Mouse (Mus musculus) lung, postnatal 0 days (tissue): ENCODE measurements around the gene Fermt1. TPM values are rescaled to one million over a fixed set of nuclear protein-coding genes. Genes with fewer than 3 reads are reported as not detected.
A peak's percentile ranks its signal among the peaks of the same experiment; 100 is the strongest.

Experiments used
- ATAC-seq: fragments of 200-750 bp; cut with Nextera tagmentation; 2 replicates; pipeline ENCODE4 v1.8.0; 2017; ENCODE audit warnings: moderate library complexity
- DNase-seq: peaks from one replicate; pipeline ENCODE4 v3.0.0-alpha.2; 2016; ENCODE audit warnings: low spot score
- H3K27ac ChIP-seq: fragments of 300-500 bp; sonication (generic); 2 replicates; pipeline ENCODE4 v1.5.1; 2014; ENCODE audit warnings: antibody characterized with exemption, mild to moderate bottlenecking, low read length, mixed read lengths
- H3K27me3 ChIP-seq: fragments of 300-500 bp; sonication (generic); replicated peaks from 2 replicates; pipeline ENCODE4 v1.6.1; 2014; ENCODE audit warnings: low read length, mixed read lengths; ENCODE audit not compliant: insufficient read depth
- H3K36me3 ChIP-seq: fragments of 300-500 bp; sonication (generic); 2 replicates; pipeline ENCODE4 v1.6.1; 2014; ENCODE audit warnings: low read length, mixed read lengths; ENCODE audit not compliant: insufficient read depth
- H3K4me1 ChIP-seq: fragments of 300-500 bp; sonication (generic); 2 replicates; pipeline ENCODE4 v1.6.1; 2014; ENCODE audit warnings: antibody characterized with exemption, low read depth, low read length, mixed read lengths; ENCODE audit not compliant: insufficient read depth
- H3K4me2 ChIP-seq: fragments of 300-500 bp; sonication (generic); replicated peaks from 2 replicates; pipeline ENCODE4 v1.6.1; 2014; ENCODE audit warnings: low read depth, mild to moderate bottlenecking, low read length, moderate library complexity, mixed read lengths
- H3K4me3 ChIP-seq: fragments of 300-500 bp; sonication (generic); 2 replicates; pipeline ENCODE4 v1.5.1; 2014; ENCODE audit warnings: low read depth, low read length
- H3K9ac ChIP-seq: fragments of 300-500 bp; sonication (generic); replicated peaks from 2 replicates; pipeline ENCODE4 v1.6.1; 2014; ENCODE audit warnings: low read depth, mild to moderate bottlenecking
- H3K9me3 ChIP-seq: fragments of 300-500 bp; sonication (generic); 2 replicates; pipeline ENCODE4 v1.6.1; 2016; ENCODE audit warnings: low read length, mixed read lengths
- CTCF ChIP-seq: IDR thresholded peaks from 2 replicates; pipeline ENCODE4 v1.5.1; 2016; ENCODE audit warnings: antibody characterized with exemption, mild to moderate bottlenecking
- EP300 ChIP-seq: IDR thresholded peaks from 2 replicates; pipeline ENCODE4 v1.6.1; 2016; ENCODE audit warnings: antibody characterized with exemption, mild to moderate bottlenecking, control low read depth
- WGBS: fragments of 180-500 bp; shearing (Covaris S2); extraction: QIAGEN DNeasy Blood & Tissue Kit; methylation state at CpG from one replicate; pipeline ENCODE4 v1.1.7; 2014; 5-methylcytosine and 5-hydroxymethylcytosine counted together
- polyA plus RNA-seq: library from polyadenylated mRNA; unstranded; fragments of >200 nt; fragmentation: Nextera tagmentation; extraction: Ambion mirVana; gene quantifications from 2 replicates; pipeline ENCODE4 v1.2.1, GENCODE M21; 2015

Gene Fermt1
- polyA plus RNA-seq, 1 experiment from 2014 or later = 1.5 TPM

GRCm38 (mm10) chr2:132939056-132939455, 6.7 kb downstream of the Fermt1 start:
- peak; percentile 32 for DNase-seq
- Histone ChIP-seq H3K4me1 (no peaks in the 10 kb centered on the region), H3K4me2 (no peak overlapping the region), H3K36me3 (no peaks in the 10 kb centered on the region), H3K9me3 (no peaks in the 10 kb centered on the region), H3K27me3 (no peaks in the 10 kb centered on the region), H3K27ac (no peak overlapping the region), H3K4me3 (no peak overlapping the region), H3K9ac (no peak overlapping the region)
- no peak; the same call in 1 of the 2 replicates for ATAC-seq
- 75% methylated on average over 14 of the region's 14 CpGs for WGBS
- TF ChIP-seq CTCF (no peak), EP300 (no peak)

GRCm38 (mm10) chr2:132936176-132936575, 9.5 kb downstream of the Fermt1 start:
- no peak overlapping the region for H3K27ac ChIP-seq
- H3K4me3 ChIP-seq = no peak overlapping the region
- no peaks in the 10 kb centered on the region for H3K27me3 ChIP-seq
- no peak overlapping the region for H3K4me2 ChIP-seq
- ATAC-seq (no peak), DNase-seq (no peak)
- H3K9me3 ChIP-seq = no peaks in the 10 kb centered on the region
- TF ChIP-seq CTCF (no peak), EP300 (no peak)
- no peak overlapping the region for H3K9ac ChIP-seq
- H3K4me1 ChIP-seq = no peaks in the 10 kb centered on the region
- WGBS = 67% methylated on average over 4 of the region's 4 CpGs
- no peaks in the 10 kb centered on the region for H3K36me3 ChIP-seq

- Histone ChIP-seq H3K27me3 (no peaks in the 10 kb centered on the region), H3K27ac (no peak overlapping the region), H3K36me3 (no peaks in the 10 kb centered on the region), H3K4me3 (no peak overlapping the region), H3K4me2 (no peak overlapping the region), H3K9ac (no peak overlapping the region), H3K9me3 (no peaks in the 10 kb centered on the region), H3K4me1 (no peaks in the 10 kb centered on the region)
- DNase-seq (no peak), ATAC-seq (no peak)
- no peak for TF ChIP-seq CTCF
- WGBS = 78% methylated on average over 4 of the region's 4 CpGs
These were observed 11.0 kb downstream of the Fermt1 start for GRCm38 (mm10) chr2:132934711-132935110.

GRCm38 (mm10) chr2:132934142-132934541, 11.6 kb downstream of the Fermt1 start:
- 86% methylated on average over 2 of the region's 2 CpGs for WGBS
- Histone ChIP-seq H3K4me1 (no peaks in the 10 kb centered on the region), H3K9ac (no peak overlapping the region), H3K36me3 (no peaks in the 10 kb centered on the region), H3K9me3 (no peaks in the 10 kb centered on the region), H3K27ac (no peak overlapping the region), H3K4me3 (no peak overlapping the region), H3K27me3 (no peaks in the 10 kb centered on the region), H3K4me2 (no peak overlapping the region)
- no peak for DNase-seq
- TF ChIP-seq CTCF = no peak
- no peak for TF ChIP-seq EP300
- no peak for ATAC-seq

- Histone ChIP-seq H3K9me3 (no peaks in the 10 kb centered on the region), H3K4me2 (no peak overlapping the region), H3K9ac (no peak overlapping the region), H3K4me1 (no peaks in the 10 kb centered on the region), H3K4me3 (no peak overlapping the region), H3K36me3 (no peaks in the 10 kb centered on the region), H3K27ac (no peak overlapping the region), H3K27me3 (no peaks in the 10 kb centered on the region)
- ATAC-seq (no peak), DNase-seq (no peak)
- 81% methylated on average over 2 of the region's 2 CpGs for whole genome bisulfite sequencing
- no peak for TF ChIP-seq EP300
- TF ChIP-seq CTCF = no peak
These were observed 16.7 kb downstream of the Fermt1 start for GRCm38 (mm10) chr2:132928999-132929398.

GRCm38 (mm10) chr2:132927871-132928270, 17.8 kb downstream of the Fermt1 start:
- no peak for ATAC-seq
- WGBS = 31% methylated on average over 2 of the region's 2 CpGs
- Histone ChIP-seq H3K4me1 (no peaks in the 10 kb centered on the region), H3K9ac (no peak overlapping the region), H3K27ac (no peak overlapping the region), H3K4me2 (no peak overlapping the region), H3K4me3 (no peak overlapping the region), H3K9me3 (no peaks in the 10 kb centered on the region), H3K27me3 (no peaks in the 10 kb centered on the region), H3K36me3 (no peaks in the 10 kb centered on the region)
- TF ChIP-seq CTCF (no peak), EP300 (no peak)
- DNase-seq = no peak

- DNase-seq (no peak), ATAC-seq (no peak)
- H3K4me3 ChIP-seq = no peak overlapping the region
- H3K9ac ChIP-seq = no peak overlapping the region
- no peaks in the 10 kb centered on the region for H3K4me1 ChIP-seq
- H3K27me3 ChIP-seq = no peaks in the 10 kb centered on the region
- no peak overlapping the region for H3K27ac ChIP-seq
- H3K9me3 ChIP-seq = no peaks in the 10 kb centered on the region
- WGBS = 64% methylated on average over 2 of the region's 2 CpGs
- no peak overlapping the region for H3K4me2 ChIP-seq
- no peak for TF ChIP-seq CTCF
- H3K36me3 ChIP-seq = no peaks in the 10 kb centered on the region
These were observed 18.4 kb downstream of the Fermt1 start for GRCm38 (mm10) chr2:132927298-132927697.
